Mouse (Mus musculus) lung, adult 2 months (tissue): ENCODE measurements around the gene Cphx2.
"Not testable (repeated sequence)": the region's sequence is repeated elsewhere in the genome, so short reads cannot be mapped to it uniquely, and the experiment has no call there.

ENCODE experiments used
- CTCF ChIP-seq: fragments of 200-500 bp; IDR thresholded peaks from 2 replicates; pipeline ENCODE4 v1.5.1; 2011; ENCODE audit warnings: mild to moderate bottlenecking, low read length, control low read depth; ENCODE audit not compliant: insufficient read depth
- POLR2A ChIP-seq: fragments of 200-500 bp; IDR thresholded peaks from 2 replicates; pipeline ENCODE4 v1.6.1; 2011; ENCODE audit warnings: low read depth, mild to moderate bottlenecking, control low read depth, low read length, borderline replicate concordance; ENCODE audit errors: extremely low read depth

DNA sequence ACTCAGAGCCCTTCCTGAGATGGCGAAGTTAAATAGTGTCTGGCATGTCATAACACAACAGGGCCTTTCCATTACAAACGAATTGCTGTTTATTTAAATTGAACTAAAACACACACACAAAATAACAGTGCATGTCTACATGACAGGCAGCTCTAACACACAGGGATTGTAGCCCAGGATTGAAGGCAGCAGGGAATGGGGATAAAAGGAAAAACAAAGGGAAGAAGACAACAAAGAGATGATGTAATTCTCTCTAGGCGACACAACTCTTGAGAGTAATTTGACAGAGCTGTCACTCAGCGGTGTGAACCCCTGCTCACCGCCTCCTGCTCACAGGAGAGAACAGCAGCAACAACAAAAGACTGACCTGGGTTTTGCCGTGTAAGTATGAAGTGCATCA is 22.0 kb upstream of the Cphx2 start:
- not testable (repeated sequence) for TF ChIP-seq CTCF, POLR2A
